Mouse (Mus musculus) brain, embryonic 14.5 days (tissue): Measurements from ENCODE around the gene Hoxa11. TPM values are rescaled to one million over a fixed set of nuclear protein-coding genes. Genes with fewer than 3 reads are reported as not detected.

Source experiments
- DNase-seq: peaks from one replicate; pipeline ENCODE4 v3.0.0-alpha.2; 2011; ENCODE audit warnings: low read depth
- CTCF ChIP-seq: fragments of 200-500 bp; IDR thresholded peaks from 2 replicates; pipeline ENCODE4 v1.5.1; 2012; ENCODE audit warnings: inconsistent platforms, mild to moderate bottlenecking, moderate library complexity, borderline replicate concordance; ENCODE audit not compliant: insufficient read depth, insufficient read length; ENCODE audit errors: extremely low read depth
- POLR2A ChIP-seq: fragments of 200-500 bp; IDR thresholded peaks from 2 replicates; pipeline ENCODE4 v1.6.1; 2012; ENCODE audit warnings: mild to moderate bottlenecking, inconsistent platforms, borderline replicate concordance; ENCODE audit not compliant: poor library complexity, insufficient read depth, insufficient read length, severe bottlenecking; ENCODE audit errors: extremely low read depth
- polyA plus RNA-seq: library from polyadenylated mRNA; depleted of rRNA; stranded (reverse); fragments of >200 nt; gene quantifications from 2 replicates; pipeline ENCODE4 v1.2.3, GENCODE M21; 2012

Gene Hoxa11
- polyA plus RNA-seq, 1 experiment: not detected

- TF ChIP-seq POLR2A (no peak), CTCF (no peak)
- DNase-seq: no peak
These were observed 18.0 kb downstream of the Hoxa11 start for GRCm38 (mm10) chr6:52227470-52228222.

- DNase-seq: no peak
These were observed 18.9 kb downstream of the Hoxa11 start for GRCm38 (mm10) chr6:52226569-52227257.

DNA sequence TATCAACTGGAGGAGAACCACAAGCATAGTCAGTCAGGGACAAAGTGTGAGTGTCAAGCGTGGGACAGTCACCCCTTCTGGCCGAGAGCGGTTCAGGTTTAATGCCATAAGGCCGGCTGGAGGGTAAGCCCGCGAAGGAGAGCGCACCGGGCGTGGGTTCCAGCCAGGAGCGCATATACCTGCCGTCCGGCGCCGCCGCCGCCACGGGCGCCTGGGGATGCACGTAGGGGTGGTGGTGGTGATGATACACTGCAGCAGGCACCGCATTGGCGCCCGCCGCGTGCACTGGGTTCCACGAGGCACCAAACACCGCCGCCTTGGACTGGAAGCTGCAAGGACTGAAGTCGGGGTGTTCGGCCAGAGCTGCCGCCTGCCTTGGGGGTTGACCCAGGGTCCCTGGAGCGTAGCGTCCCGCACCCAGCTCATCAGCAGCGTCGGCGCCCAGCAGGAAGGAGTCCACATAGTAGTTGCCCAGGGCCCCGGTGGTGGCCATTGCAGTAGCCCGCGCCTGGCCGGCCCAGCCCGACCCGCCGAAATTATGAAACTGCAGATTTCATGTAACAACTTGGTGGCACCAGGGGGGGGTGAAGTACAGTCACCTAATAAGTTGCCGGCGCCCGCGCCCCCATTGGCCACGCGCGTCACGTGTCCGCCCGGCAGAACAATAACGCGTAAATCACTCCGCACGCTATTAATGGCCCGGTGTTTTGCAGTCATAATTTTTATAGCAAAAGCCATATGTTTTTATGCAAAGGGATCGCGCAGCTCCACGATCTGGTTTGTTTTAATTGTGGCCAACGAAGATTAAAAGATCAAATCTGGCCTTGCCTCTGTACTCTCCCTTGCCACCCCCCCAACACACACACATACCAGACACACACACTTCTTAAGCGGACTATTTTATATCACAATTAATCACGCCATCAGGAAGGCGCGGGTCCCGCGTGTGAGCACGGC is 19.7 kb downstream of the Hoxa11 start:
- DNase-seq: no peak
- no peak for TF ChIP-seq POLR2A

More at GRCm38 (mm10) chr6:52226569-52227257, 18.9 kb downstream of the Hoxa11 start:
- TF ChIP-seq POLR2A (no peak), CTCF (no peak)

- no peak for TF ChIP-seq CTCF
- no peak for TF ChIP-seq POLR2A
- DNase-seq: no peak
These were observed 20.6 kb downstream of the Hoxa11 start for GRCm38 (mm10) chr6:52224895-52225611.

- no peak for DNase-seq
These were observed 21.5 kb downstream of the Hoxa11 start for GRCm38 (mm10) chr6:52223939-52224760.

GRCm38 (mm10) chr6:52222729-52223128 is 22.9 kb downstream of the Hoxa11 start:
- TF ChIP-seq POLR2A: no peak
- no peak for TF ChIP-seq CTCF
- DNase-seq: no peak

More at GRCm38 (mm10) chr6:52223939-52224760, 21.5 kb downstream of the Hoxa11 start:
- TF ChIP-seq POLR2A (no peak), CTCF (no peak)

DNA sequence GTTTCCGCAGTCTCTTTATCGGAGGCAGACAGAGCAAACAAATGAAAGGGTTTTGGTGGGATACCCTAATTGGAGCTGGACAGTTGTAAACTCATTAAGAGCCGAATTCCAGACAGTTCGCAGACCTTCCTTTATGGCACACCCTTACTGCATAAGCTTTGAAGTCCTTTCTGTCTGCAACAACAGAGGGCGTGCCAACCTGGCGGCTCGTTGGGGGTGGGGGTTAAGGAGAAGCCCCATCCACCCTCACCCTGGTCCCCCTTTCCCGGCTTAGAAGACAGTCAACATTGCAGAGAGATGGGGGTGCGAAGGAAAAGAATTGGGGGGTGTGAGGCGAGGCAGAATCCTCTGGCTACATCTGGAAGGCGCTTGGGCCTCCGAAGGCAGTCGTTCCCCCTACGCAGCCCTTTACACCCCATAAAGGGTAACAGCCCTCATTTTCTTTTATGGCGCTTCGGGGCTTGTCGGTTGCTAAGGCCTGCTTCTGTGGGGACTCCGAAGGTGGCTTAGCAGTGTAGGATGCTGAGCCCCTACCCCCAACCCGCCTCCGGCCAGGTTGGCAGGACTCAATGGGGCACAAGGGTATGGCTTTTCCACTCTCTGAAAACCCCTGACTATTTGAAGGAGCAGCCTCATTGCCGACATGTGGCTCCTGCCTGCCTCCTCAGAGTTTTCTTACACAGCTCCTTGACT is 23.5 kb downstream of the Hoxa11 start:
- no peak for TF ChIP-seq POLR2A
- TF ChIP-seq CTCF: no peak
- DNase-seq: no peak

DNA sequence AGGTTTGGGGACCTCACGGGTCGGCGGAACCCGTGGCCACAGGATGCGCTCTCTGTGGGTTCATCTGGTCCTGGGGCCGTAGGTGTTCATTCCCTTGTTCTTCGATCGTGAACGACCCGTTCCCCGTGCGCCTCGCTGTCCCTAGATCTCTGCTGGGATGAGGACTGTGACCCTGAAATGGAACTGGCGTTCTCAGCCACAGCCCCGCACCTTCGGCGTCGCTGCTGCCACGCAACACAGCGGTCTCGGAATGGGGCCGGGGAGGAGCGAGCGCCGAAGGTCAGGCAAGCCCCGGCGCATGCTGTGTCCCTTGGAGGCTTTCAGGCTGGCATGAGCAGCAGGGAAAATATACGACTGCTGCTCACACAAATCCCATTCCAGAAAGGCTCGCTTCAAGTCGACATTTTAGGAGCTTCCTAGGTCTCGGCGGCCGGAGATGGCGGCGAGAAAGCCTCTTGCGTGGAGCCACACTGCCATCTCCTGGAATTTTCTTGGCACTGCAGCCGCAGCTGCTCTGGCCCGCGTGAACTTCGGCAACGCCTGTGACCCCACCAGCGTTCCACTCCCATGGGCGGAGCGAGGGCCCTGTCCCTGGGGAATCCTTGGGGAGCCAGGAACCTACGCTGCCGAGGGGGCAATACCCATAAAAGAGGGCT is 24.1 kb downstream of the Hoxa11 start, which contains the start of gene Hoxa7:
Gene Hoxa7, minus strand, starts transcription at position 518 of the 656 bp plus-strand sequence.
- DNase-seq: peak; percentile 91
- no peak for TF ChIP-seq POLR2A
- peak; percentile 97 for TF ChIP-seq CTCF

DNA sequence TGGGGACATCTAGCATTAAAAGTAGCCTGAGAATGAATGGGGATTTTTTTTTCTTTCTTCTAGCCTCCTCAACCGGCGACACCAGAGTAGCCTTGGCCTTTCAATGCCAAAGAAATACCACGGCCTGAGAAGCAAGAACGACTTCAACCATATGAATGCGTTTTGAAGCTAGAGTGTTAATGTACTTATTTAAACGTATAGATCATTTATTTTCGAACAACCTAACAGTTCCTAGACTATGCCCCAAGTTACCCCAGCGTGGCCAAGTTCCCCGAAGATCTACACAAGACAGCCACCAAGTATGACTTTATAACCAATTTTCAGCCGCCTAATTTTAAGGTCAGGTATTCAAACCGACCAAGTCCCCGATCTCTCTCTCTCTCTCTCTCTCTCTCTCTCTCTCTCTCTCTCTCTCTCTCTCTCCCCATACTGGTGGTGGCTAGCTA is 24.7 kb downstream of the Hoxa11 start:
- TF ChIP-seq CTCF (no peak), POLR2A (no peak)
- no peak for DNase-seq

DNA sequence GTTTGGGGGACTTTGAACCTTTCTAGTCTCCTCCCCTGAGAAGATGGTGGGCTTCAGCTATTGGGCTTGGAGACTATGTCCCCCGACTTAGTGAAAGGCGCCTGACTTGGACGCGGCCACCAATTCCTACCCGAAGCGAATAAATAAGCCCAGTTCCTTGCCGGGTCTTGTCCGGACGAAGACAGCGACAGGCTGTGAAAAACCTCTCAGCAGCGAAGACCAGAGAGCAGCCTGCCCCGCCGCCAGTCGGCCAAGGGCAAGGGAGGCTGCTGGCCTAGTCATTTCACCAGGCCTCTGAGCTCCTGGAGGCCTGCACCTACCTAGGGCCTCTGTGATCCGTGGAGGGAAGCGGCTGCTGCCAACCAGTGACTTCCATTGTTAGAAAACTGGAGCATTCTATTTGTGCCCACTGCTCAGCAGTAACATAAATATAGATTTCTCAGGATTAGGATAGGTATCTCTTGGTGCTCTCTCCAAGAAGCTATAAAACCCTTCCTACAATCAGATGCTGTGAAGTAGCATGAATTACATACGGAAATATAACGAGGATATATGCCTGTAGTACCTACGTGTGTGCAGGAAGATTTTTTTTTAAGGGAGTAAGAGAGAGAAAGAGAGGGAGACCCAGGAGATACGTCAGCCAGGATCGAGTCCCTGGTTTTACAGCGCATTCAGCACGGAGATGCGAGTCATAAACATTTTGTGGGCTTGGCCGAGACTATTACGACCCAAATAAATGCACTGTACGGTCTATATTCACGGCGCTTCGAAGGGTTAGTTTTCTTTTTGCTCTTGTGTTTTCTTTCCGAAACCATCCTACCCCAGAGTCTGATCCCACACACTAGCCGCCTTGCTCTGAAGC is 25.4 kb downstream of the Hoxa11 start:
- TF ChIP-seq POLR2A (no peak), CTCF (no peak)
- no peak for DNase-seq
